ENCODE assay signal across 8 mouse cellular contexts in genomic region chr7:80379531-80379930, GRCm38 (mm10). TPM values are rescaled to one million over a fixed set of nuclear protein-coding genes. Genes with fewer than 3 reads are reported as not detected.
DNase-seq lines count a peak whose midpoint lies in the region; TF ChIP-seq lines count a peak whose summit lies in the region.

No protein-coding gene starts in this region.

- DNase-seq in adrenal gland, postnatal 25 days = peak; percentile 50
- no peak for DNase-seq in adrenal gland, adult 8-10 months
- no peak for DNase-seq in lung, adult 2 months
- no peak for DNase-seq in lung, adult 18-20 months
- DNase-seq in kidney, postnatal 25 days = peak; percentile 55 to 60
- peak; percentile 67 for DNase-seq in thymus, postnatal 14 days
- no peak for DNase-seq in left cerebral cortex, adult 9 months (ENCODE audit: low spot score in 2 of 2)
- DNase-seq in gastrocnemius, postnatal 4 days (ENCODE audit: low spot score in 2 of 2) = no peak

- H3K4me1 ChIP-seq in lung, adult 2 months (ENCODE audit: control insufficient read depth, insufficient read depth, low read length) = peaks cover 5% of the 10 kb centered on the region; the same call in 1 of the 2 replicates

- WGBS in lung, adult 2 months = 60% methylated on average over 13 of the region's 13 CpGs

- TF ChIP-seq POLR2A in lung, adult 2 months (IDR thresholded peaks at IDR 0.05; ENCODE audit: borderline replicate concordance, extremely low read depth, low read depth, low read length) = no peak

- H3K4me3 ChIP-seq in lung, adult 2 months (replicated peaks; ENCODE audit: extremely low read depth, low read depth, low read length) = no peak overlapping the region

- peak; percentile 40; the same call in 1 of the 2 replicates for TF ChIP-seq CTCF in lung, adult 2 months (IDR thresholded peaks at IDR 0.05; ENCODE audit: insufficient read depth, low read length)

RNA-seq across cellular contexts. Expression of gene Fes, which starts 8.2 kb away (rescaled TPM):
- 10.0 and 12.0 TPM in 2 replicates for total RNA-seq in adrenal gland, postnatal 25 days (2021)
- total RNA-seq in adrenal gland, adult 8-10 months (2022) = 10 to 100 TPM in 3 of 4 experiments, 1 to 10 TPM in 1; 7.1 to 20.3 (median 15.2) TPM
- 51.4 and 60.1 TPM in 2 replicates for polyA plus RNA-seq in lung, adult 2 months (2012; rRNA removed)
- total RNA-seq in gastrocnemius, postnatal 4 days (2021) = 10 to 100 TPM; 16.7 to 18.1 TPM

RNA-seq across cellular contexts. Expression of gene Man2a2, which starts 8.4 kb away (rescaled TPM):
- 92.6 and 109 TPM in 2 replicates for total RNA-seq in adrenal gland, postnatal 25 days (2021)
- total RNA-seq in adrenal gland, adult 8-10 months (2022) = 100 to 1,000 TPM in 3 of 4 experiments, 10 to 100 TPM in 1; 92.4 to 158 (median 132) TPM
- 93.7 and 96.3 TPM in 2 replicates for polyA plus RNA-seq in lung, adult 2 months (2012; rRNA removed)
- total RNA-seq in gastrocnemius, postnatal 4 days (2021) = 10 to 100 TPM; 87.2 to 91.1 TPM

RNA-seq across cellular contexts. Expression of gene Furin, which starts 25.7 kb away (rescaled TPM):
- total RNA-seq in adrenal gland, postnatal 25 days (2021) = 157 and 167 TPM in 2 replicates
- total RNA-seq in adrenal gland, adult 8-10 months (2022) = 100 to 1,000 TPM; 153 to 192 (median 166) TPM
- polyA plus RNA-seq in lung, adult 2 months (2012; rRNA removed) = 106 and 114 TPM in 2 replicates
- total RNA-seq in gastrocnemius, postnatal 4 days (2021) = 10 to 100 TPM; 73.8 to 77.6 TPM

RNA-seq across cellular contexts. Expression of gene Hddc3, which starts 36.6 kb away (rescaled TPM):
- total RNA-seq in adrenal gland, postnatal 25 days (2021) = 32.8 and 37.9 TPM in 2 replicates
- total RNA-seq in adrenal gland, adult 8-10 months (2022) = 10 to 100 TPM; 29.7 to 43.1 (median 35.4) TPM
- 20.4 and 26.9 TPM in 2 replicates for polyA plus RNA-seq in lung, adult 2 months (2012; rRNA removed)
- 10 to 100 TPM; 48.0 to 48.3 TPM for total RNA-seq in gastrocnemius, postnatal 4 days (2021)

RNA-seq across cellular contexts. Expression of gene Unc45a, which starts 38.7 kb away (rescaled TPM):
- total RNA-seq in adrenal gland, postnatal 25 days (2021) = 47.0 and 49.5 TPM in 2 replicates
- 10 to 100 TPM; 73.1 to 85.4 (median 80.7) TPM for total RNA-seq in adrenal gland, adult 8-10 months (2022)
- 102 and 105 TPM in 2 replicates for polyA plus RNA-seq in lung, adult 2 months (2012; rRNA removed)
- 10 to 100 TPM; 18.4 to 19.4 TPM for total RNA-seq in gastrocnemius, postnatal 4 days (2021)

Comparison
In these comparisons a context has a peak if more than half of its experiments do, and no peak if none do; other contexts are left out.
1. DNase-seq: peak in adrenal gland, postnatal 25 days (single experiment), kidney, postnatal 25 days (2 of 2) and thymus, postnatal 14 days (single experiment); none in adrenal gland, adult 8-10 months (single experiment), lung, adult 2 months (single experiment), lung, adult 18-20 months (0 of 2), left cerebral cortex, adult 9 months (0 of 2) and gastrocnemius, postnatal 4 days (0 of 2).